Mouse (Mus musculus) lung, embryonic 14.5 days (tissue): Measurements from ENCODE around the gene Tmem186. TPM values are rescaled to one million over a fixed set of nuclear protein-coding genes. Genes with fewer than 3 reads are reported as not detected.

Experiments used
- ATAC-seq: fragments of 200-750 bp; cut with Nextera tagmentation; 2 replicates; pipeline ENCODE4 v1.8.0; 2017; ENCODE audit warnings: mild to moderate bottlenecking, moderate TSS enrichment, moderate library complexity; ENCODE audit not compliant: insufficient read depth
- DNase-seq: peaks from one replicate; pipeline ENCODE4 v3.0.0-alpha.2; 2015
- H3K27ac ChIP-seq: fragments of 300-500 bp; sonication (generic); 2 replicates; pipeline ENCODE4 v1.5.1; 2014; ENCODE audit warnings: low read depth, mild to moderate bottlenecking, moderate library complexity
- H3K27me3 ChIP-seq: fragments of 300-500 bp; sonication (generic); 2 replicates; pipeline ENCODE4 v1.6.1; 2014; ENCODE audit warnings: low read length, control low read depth; ENCODE audit not compliant: insufficient read depth
- H3K36me3 ChIP-seq: fragments of 300-500 bp; sonication (generic); 2 replicates; pipeline ENCODE4 v1.6.1; 2014; ENCODE audit warnings: control low read depth; ENCODE audit not compliant: insufficient read depth
- H3K4me1 ChIP-seq: fragments of 300-500 bp; sonication (generic); 2 replicates; pipeline ENCODE4 v1.6.1; 2014; ENCODE audit warnings: antibody characterized with exemption, control low read depth; ENCODE audit not compliant: insufficient read depth
- H3K4me2 ChIP-seq: fragments of 300-500 bp; sonication (generic); 2 replicates; pipeline ENCODE4 v1.6.1; 2014; ENCODE audit warnings: mild to moderate bottlenecking
- H3K4me3 ChIP-seq: fragments of 300-500 bp; sonication (generic); 2 replicates; pipeline ENCODE4 v1.5.1; 2014; ENCODE audit warnings: low read depth, low read length
- H3K9ac ChIP-seq: fragments of 300-500 bp; sonication (generic); 2 replicates; pipeline ENCODE4 v1.6.1; 2014
- H3K9me3 ChIP-seq: fragments of 300-500 bp; sonication (generic); 2 replicates; pipeline ENCODE4 v1.6.1; 2016; ENCODE audit warnings: low read depth, low read length, control low read depth
- CTCF ChIP-seq: IDR thresholded peaks from 2 replicates; pipeline ENCODE4 v1.5.1; 2016; ENCODE audit warnings: antibody characterized with exemption, low read depth
- WGBS: fragments of 180-500 bp; shearing (Covaris S2); extraction: QIAGEN DNeasy Blood & Tissue Kit; methylation state at CpG from one replicate; pipeline ENCODE4 v1.1.7; 2014; 5-methylcytosine and 5-hydroxymethylcytosine counted together
- polyA plus RNA-seq: library from polyadenylated mRNA; unstranded; fragments of >200 nt; fragmentation: Nextera tagmentation; extraction: Ambion mirVana; gene quantifications from 2 replicates; pipeline ENCODE4 v1.2.1, GENCODE M21; 2014

The Tmem186 gene
- polyA plus RNA-seq, 1 experiment from 2014 or later = 12.3 TPM

DNA sequence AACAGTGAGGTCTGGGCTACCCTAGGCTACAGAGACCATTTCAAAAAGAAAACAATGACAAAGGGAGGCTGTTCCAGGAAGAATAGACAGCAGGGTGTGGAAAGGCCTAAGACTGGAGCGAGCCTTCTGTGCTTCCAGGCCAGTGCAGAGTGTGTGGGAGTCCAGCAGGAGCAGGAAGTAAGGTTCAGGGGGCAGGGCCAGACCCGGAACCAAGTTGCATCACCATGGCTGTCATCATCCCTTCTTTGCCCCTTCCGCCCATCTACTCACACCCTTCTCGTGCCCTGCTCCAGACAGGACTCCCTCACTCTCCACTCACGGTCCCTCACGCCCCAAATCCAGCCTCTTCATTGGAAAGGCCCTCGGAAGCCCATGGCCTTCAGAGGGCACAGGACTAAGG, 29.7 kb upstream of the Tmem186 start:
- no peak overlapping the region for H3K4me3 ChIP-seq
- DNase-seq (no peak), ATAC-seq (no peak)
- no peak for TF ChIP-seq CTCF
- WGBS = 66% methylated on average over 7 of the region's 7 CpGs
- H3K9me3 ChIP-seq = no peaks in the 10 kb centered on the region
- no peaks in the 10 kb centered on the region for H3K27me3 ChIP-seq
- H3K4me2 ChIP-seq = no peak overlapping the region
- no peak overlapping the region; the same call in 1 of the 2 replicates for H3K27ac ChIP-seq
- no peak overlapping the region; the same call in 1 of the 2 replicates for H3K9ac ChIP-seq
- peaks cover 16% of the 10 kb centered on the region for H3K36me3 ChIP-seq
- H3K4me1 ChIP-seq = peaks cover 12% of the 10 kb centered on the region; the same call in 1 of the 2 replicates

DNA sequence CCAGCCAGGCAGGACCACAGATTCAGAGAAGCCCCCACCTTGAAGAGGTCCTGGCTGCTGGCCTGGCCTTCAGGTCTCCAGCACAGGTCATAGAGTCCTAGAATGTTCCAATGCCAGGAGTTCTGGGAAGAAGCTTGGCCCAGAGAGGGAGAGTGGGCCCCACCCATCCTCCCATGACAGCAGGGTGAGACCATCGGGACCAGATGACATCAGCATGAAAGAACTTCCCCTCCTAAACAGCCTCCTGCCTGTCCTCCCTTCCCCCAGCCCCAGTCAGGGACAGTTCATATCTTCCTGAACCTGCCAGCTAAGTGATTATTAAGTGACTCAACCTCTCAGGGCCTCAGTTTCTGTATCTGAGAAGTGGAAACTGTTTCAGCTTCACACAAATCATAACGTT, 28.9 kb upstream of the Tmem186 start:
- Histone ChIP-seq H3K4me3 (no peak overlapping the region), H3K4me1 (peaks cover 12% of the 10 kb centered on the region; the same call in 1 of the 2 replicates), H3K36me3 (peaks cover 24% of the 10 kb centered on the region), H3K9me3 (no peaks in the 10 kb centered on the region), H3K27ac (no peak overlapping the region), H3K27me3 (no peaks in the 10 kb centered on the region), H3K4me2 (no peak overlapping the region), H3K9ac (no peak overlapping the region)
- no peak for TF ChIP-seq CTCF
- DNase-seq (peak; percentile 30), ATAC-seq (no peak)
- WGBS = 50% methylated on average over 2 of the region's 2 CpGs

DNA sequence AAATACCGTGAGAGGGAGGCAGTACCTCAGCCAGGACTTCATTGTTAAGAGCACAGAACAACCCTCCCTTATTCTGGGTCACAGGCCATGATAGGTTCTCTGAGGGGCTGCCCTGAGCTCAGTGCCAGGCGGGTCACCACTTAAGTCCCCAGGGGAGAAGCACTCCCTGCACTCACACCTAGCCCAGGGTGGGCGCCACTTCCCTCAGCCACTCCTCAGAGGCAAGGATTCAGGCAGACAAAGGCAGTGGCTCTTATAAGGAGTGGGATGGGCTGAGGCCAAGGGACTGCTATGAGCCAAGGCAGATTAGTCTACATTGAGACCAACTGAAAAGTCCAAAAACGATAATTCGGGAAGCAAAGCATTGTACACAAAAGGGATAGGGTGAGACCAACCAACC, 27.9 kb upstream of the Tmem186 start:
- Histone ChIP-seq H3K4me3 (no peak overlapping the region), H3K4me1 (peaks cover 9% of the 10 kb centered on the region; the same call in 1 of the 2 replicates), H3K27ac (peak overlapping the region; percentile 0; the same call in 1 of the 2 replicates), H3K27me3 (no peaks in the 10 kb centered on the region), H3K9ac (no peak overlapping the region), H3K36me3 (peaks cover 32% of the 10 kb centered on the region), H3K4me2 (no peak overlapping the region), H3K9me3 (no peaks in the 10 kb centered on the region)
- ATAC-seq = no peak
- no peak for DNase-seq
- 66% methylated on average over 5 of the region's 5 CpGs for WGBS
- no peak for TF ChIP-seq CTCF

DNA sequence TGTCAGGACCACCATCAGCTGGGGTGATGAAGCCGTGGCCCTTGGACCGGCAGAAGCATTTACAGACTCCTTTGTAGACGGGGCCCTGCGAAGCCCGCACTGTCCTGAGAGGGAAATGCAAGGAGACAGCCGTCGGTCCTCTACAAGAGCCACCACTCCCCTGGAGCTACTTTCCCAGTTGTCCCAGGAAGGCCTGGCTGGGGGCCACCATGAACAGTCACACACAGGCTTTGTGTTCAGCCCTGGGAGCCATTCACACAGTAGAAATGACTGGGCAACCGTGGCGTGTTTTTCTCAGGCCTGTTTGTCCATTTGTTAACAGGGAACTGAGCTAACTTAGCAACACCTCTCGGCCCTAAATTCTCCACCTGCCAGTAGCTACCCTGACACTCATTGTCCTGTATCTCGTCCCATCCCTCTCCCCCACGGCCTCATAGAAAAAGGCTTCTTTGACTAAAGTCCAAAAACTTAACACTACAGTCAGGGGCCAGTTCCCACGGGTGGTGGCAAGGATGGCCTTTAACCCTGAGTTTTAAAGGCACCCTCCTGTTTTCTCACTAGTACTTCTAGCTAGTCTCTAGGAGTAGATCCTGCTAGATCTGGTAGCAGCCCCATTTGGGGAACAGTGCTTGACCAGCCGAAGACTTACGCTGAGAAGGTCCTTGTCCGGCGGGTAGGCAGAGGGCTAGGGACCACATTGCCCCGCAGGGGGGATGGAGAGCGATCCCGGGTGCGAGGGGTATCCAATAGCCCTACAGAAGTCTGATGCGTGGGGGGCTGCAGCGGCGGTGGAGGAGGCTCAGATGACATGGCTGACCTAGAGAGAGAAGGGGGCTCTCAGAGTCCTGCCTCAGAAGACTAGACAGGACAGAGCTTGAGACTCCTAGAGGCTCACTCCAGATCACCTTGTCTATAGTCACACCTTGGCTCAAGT, 26.4 kb upstream of the Tmem186 start:
- TF ChIP-seq CTCF = no peak
- Histone ChIP-seq H3K36me3 (peaks cover 46% of the 10 kb centered on the region), H3K9me3 (no peaks in the 10 kb centered on the region), H3K4me1 (peaks cover 2% of the 10 kb centered on the region; the same call in 1 of the 2 replicates), H3K27me3 (no peaks in the 10 kb centered on the region), H3K9ac (no peak overlapping the region), H3K4me3 (no peak overlapping the region), H3K4me2 (no peak overlapping the region), H3K27ac (no peak overlapping the region)
- 82% methylated on average over 24 of the region's 24 CpGs for WGBS
- DNase-seq (no peak), ATAC-seq (no peak)

DNA sequence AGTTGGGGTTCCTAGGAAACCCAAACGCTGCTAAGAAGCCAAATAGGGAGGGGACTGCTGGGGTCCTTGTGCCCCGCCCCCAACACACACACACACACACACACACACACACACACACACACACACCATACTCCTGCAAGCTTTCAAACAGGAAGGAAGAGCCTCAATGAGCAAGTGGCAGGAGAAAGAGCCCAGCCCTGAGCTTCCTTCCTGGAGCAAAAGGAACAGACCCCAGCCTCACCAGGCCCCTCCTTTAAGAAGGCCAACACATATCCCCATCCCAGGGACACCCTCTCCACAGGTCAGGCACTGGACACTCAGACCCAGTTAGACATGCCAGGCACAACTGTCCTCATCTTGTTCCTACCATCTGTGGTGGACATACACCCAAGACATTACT, 25.5 kb upstream of the Tmem186 start:
- Histone ChIP-seq H3K9me3 (no peaks in the 10 kb centered on the region), H3K36me3 (peaks cover 54% of the 10 kb centered on the region), H3K4me1 (peaks cover 2% of the 10 kb centered on the region; the same call in 1 of the 2 replicates), H3K27me3 (no peaks in the 10 kb centered on the region), H3K27ac (no peak overlapping the region), H3K4me3 (no peak overlapping the region), H3K4me2 (no peak overlapping the region), H3K9ac (no peak overlapping the region)
- TF ChIP-seq CTCF = no peak
- 79% methylated on average over 2 of the region's 2 CpGs for WGBS
- ATAC-seq (no peak), DNase-seq (no peak)

DNA sequence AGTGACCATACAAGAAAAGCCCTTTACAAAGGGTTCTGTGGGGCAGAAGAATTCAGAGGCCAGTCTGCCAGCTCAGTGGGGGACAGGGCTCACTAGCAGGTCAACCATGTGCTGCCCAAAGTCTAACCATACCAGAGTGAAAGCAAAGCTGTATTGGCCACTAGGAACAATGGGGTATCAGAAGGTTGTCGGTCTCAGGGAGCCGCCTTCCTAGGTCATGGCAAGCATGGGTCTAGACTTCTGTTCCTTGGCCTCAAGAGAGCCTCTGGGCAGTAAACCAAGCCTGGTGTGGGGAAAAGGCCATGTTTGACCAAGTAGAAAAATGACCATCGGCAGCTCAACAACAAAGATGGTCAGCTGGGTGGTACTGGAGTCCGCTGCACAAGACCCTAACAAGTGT, 21.3 kb upstream of the Tmem186 start:
- no peaks in the 10 kb centered on the region for H3K9me3 ChIP-seq
- DNase-seq (no peak), ATAC-seq (no peak; the same call in 1 of the 2 replicates)
- 88% methylated on average over 4 of the region's 4 CpGs for WGBS
- H3K27ac ChIP-seq = no peak overlapping the region
- no peaks in the 10 kb centered on the region for H3K27me3 ChIP-seq
- H3K4me1 ChIP-seq = no peaks in the 10 kb centered on the region
- H3K4me2 ChIP-seq = no peak overlapping the region
- H3K4me3 ChIP-seq = no peak overlapping the region
- H3K36me3 ChIP-seq = peaks cover 88% of the 10 kb centered on the region
- TF ChIP-seq CTCF = no peak
- H3K9ac ChIP-seq = no peak overlapping the region

DNA sequence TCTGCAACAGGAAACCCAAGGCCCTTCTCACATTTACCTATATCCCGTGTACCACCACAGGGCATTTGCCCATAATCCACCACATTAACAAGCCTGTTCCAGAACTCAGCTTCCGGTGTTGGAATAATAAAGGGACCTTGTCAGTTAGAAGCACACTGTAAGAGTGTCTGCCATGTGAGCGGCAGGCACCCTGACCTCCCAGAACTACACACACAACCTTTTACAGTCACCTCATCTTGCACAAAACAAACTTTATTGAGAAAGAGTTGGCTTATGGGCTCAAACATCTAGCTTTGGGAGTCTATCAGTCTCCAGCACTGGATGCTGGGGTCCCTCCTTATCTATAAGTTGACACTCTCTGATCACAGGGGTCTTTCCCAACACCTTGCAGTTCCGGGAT, 20.8 kb upstream of the Tmem186 start:
- Histone ChIP-seq H3K4me1 (no peaks in the 10 kb centered on the region), H3K4me3 (no peak overlapping the region), H3K36me3 (peaks cover 88% of the 10 kb centered on the region), H3K27ac (no peak overlapping the region), H3K9ac (no peak overlapping the region), H3K27me3 (no peaks in the 10 kb centered on the region), H3K4me2 (no peak overlapping the region), H3K9me3 (no peaks in the 10 kb centered on the region)
- WGBS = 72% methylated on average over 4 of the region's 4 CpGs
- no peak for TF ChIP-seq CTCF
- DNase-seq (no peak), ATAC-seq (peak; percentile 11; the same call in 1 of the 2 replicates)
